Mouse (Mus musculus) midbrain, postnatal 0 days (tissue): Measurements from ENCODE around the gene Artn. TPM values are rescaled to one million over a fixed set of nuclear protein-coding genes. Genes with fewer than 3 reads are reported as not detected.

Experiments
- ATAC-seq: fragments of 200-750 bp; cut with Nextera tagmentation; 2 replicates; pipeline ENCODE4 v1.8.0; 2017; ENCODE audit warnings: moderate number of reproducible peaks, mild to moderate bottlenecking, moderate TSS enrichment, moderate library complexity; ENCODE audit not compliant: low FRiP score
- DNase-seq: peaks from one replicate; pipeline ENCODE4 v3.0.0-alpha.2; 2015; ENCODE audit warnings: low spot score
- H3K27ac ChIP-seq: fragments of 300-500 bp; sonication (generic); 2 replicates; pipeline ENCODE4 v1.5.1; 2014; ENCODE audit warnings: low read depth, mild to moderate bottlenecking, low read length, mixed read lengths
- H3K27me3 ChIP-seq: fragments of 300-500 bp; sonication (generic); 2 replicates; pipeline ENCODE4 v1.6.1; 2014; ENCODE audit warnings: low read length, control low read depth, mixed read lengths; ENCODE audit not compliant: insufficient read depth
- H3K36me3 ChIP-seq: fragments of 300-500 bp; sonication (generic); 2 replicates; pipeline ENCODE4 v1.6.1; 2014; ENCODE audit warnings: low read length, control low read depth, mixed read lengths; ENCODE audit not compliant: insufficient read depth
- H3K4me1 ChIP-seq: fragments of 300-500 bp; sonication (generic); 2 replicates; pipeline ENCODE4 v1.6.1; 2014; ENCODE audit warnings: mild to moderate bottlenecking, control low read depth, antibody characterized with exemption, low read length, mixed read lengths; ENCODE audit not compliant: insufficient read depth
- H3K4me2 ChIP-seq: fragments of 300-500 bp; sonication (generic); 2 replicates; pipeline ENCODE4 v1.6.1; 2014; ENCODE audit warnings: low read depth, mild to moderate bottlenecking, low read length, mixed read lengths; ENCODE audit not compliant: poor library complexity, severe bottlenecking
- H3K4me3 ChIP-seq: fragments of 300-500 bp; sonication (generic); 2 replicates; pipeline ENCODE4 v1.5.1; 2014; ENCODE audit warnings: low read depth, mild to moderate bottlenecking, low read length, moderate library complexity
- H3K9ac ChIP-seq: fragments of 300-500 bp; sonication (generic); replicated peaks from 2 replicates; pipeline ENCODE4 v1.6.1; 2014; ENCODE audit warnings: mild to moderate bottlenecking, low read length, moderate library complexity, mixed read lengths; ENCODE audit not compliant: poor library complexity, severe bottlenecking
- H3K9me3 ChIP-seq: fragments of 300-500 bp; sonication (generic); 2 replicates; pipeline ENCODE4 v1.6.1; 2016; ENCODE audit warnings: low read length, control low read depth
- CTCF ChIP-seq: IDR thresholded peaks from 2 replicates; pipeline ENCODE4 v1.5.1; 2016; ENCODE audit warnings: antibody characterized with exemption, mild to moderate bottlenecking
- WGBS: fragments of 180-500 bp; shearing (Covaris S2); extraction: QIAGEN DNeasy Blood & Tissue Kit; methylation state at CpG from one replicate; pipeline ENCODE4 v1.1.7; 2014; 5-methylcytosine and 5-hydroxymethylcytosine counted together
- polyA plus RNA-seq: library from polyadenylated mRNA; unstranded; fragments of >200 nt; fragmentation: Nextera tagmentation; extraction: Ambion mirVana; gene quantifications from 2 replicates; pipeline ENCODE4 v1.2.1, GENCODE M21; 2015
- total RNA-seq: library from RNA; depleted of rRNA; stranded (reverse); fragments of >200 nt; gene quantifications from 2 replicates; pipeline ENCODE4 v1.2.3, GENCODE M21; 2014

Artn gene
- total and polyA plus RNA-seq, 2 experiments from 2014 or later, result 0.48 to 2.0 TPM

- ATAC-seq (no peak), DNase-seq (no peak)
- Histone ChIP-seq H3K27me3 (no peaks in the 10 kb centered on the region), H3K4me1 (no peaks in the 10 kb centered on the region), H3K27ac (no peak overlapping the region), H3K9me3 (no peaks in the 10 kb centered on the region), H3K36me3 (0 out of 2 replicates have a peak, but pooled peaks cover 10% of the 10 kb centered on the region), H3K4me3 (no peak overlapping the region), H3K4me2 (no peak overlapping the region), H3K9ac (no peak overlapping the region)
- no peak for TF ChIP-seq CTCF
- 30% methylated on average over 5 of the region's 5 CpGs for WGBS
These were observed 13.8 kb upstream of the Artn start for GRCm38 (mm10) chr4:117943317-117943716.

- Histone ChIP-seq H3K27ac (no peak overlapping the region), H3K4me3 (no peak overlapping the region), H3K36me3 (peaks cover 18% of the 10 kb centered on the region; the same call in 1 of the 2 replicates), H3K4me1 (no peaks in the 10 kb centered on the region), H3K27me3 (no peaks in the 10 kb centered on the region), H3K4me2 (no peak overlapping the region), H3K9ac (no peak overlapping the region), H3K9me3 (no peaks in the 10 kb centered on the region)
- WGBS, result 96% methylated on average over 5 of the region's 5 CpGs
- ATAC-seq (no peak), DNase-seq (no peak)
- no peak for TF ChIP-seq CTCF
These were observed 7.4 kb upstream of the Artn start for GRCm38 (mm10) chr4:117936964-117937363.

GRCm38 (mm10) chr4:117934081-117934480, 4.5 kb upstream of the Artn start:
- Histone ChIP-seq H3K4me1 (0 out of 2 replicates have a peak, but pooled peaks cover 2% of the 10 kb centered on the region), H3K9ac (no peak overlapping the region), H3K9me3 (no peaks in the 10 kb centered on the region), H3K4me2 (no peak overlapping the region), H3K27me3 (peaks cover 15% of the 10 kb centered on the region), H3K36me3 (peaks cover 12% of the 10 kb centered on the region; the same call in 1 of the 2 replicates), H3K4me3 (no peak overlapping the region), H3K27ac (no peak overlapping the region)
- no peak for ATAC-seq
- WGBS, result 90% methylated on average over 4 of the region's 4 CpGs
- no peak for TF ChIP-seq CTCF
- DNase-seq, result no peak

- no peak for DNase-seq
- peaks cover 12% of the 10 kb centered on the region; the same call in 1 of the 2 replicates for H3K36me3 ChIP-seq
- WGBS, result 90% methylated on average over 5 of the region's 5 CpGs
- H3K4me3 ChIP-seq, result no peak overlapping the region
- no peak overlapping the region for H3K27ac ChIP-seq
- 0 out of 2 replicates have a peak, but pooled peaks cover 5% of the 10 kb centered on the region for H3K4me1 ChIP-seq
- ATAC-seq, result no peak
- no peak overlapping the region for H3K4me2 ChIP-seq
- H3K27me3 ChIP-seq, result peaks cover 17% of the 10 kb centered on the region
- H3K9me3 ChIP-seq, result no peaks in the 10 kb centered on the region
- no peak for TF ChIP-seq CTCF
- H3K9ac ChIP-seq, result no peak overlapping the region
These were observed 3.7 kb upstream of the Artn start for GRCm38 (mm10) chr4:117933248-117933647.

GRCm38 (mm10) chr4:117928699-117929241, 793 bp downstream of the Artn start:
- DNase-seq, result peak; percentile 49
- H3K27me3 ChIP-seq, result peaks cover 17% of the 10 kb centered on the region
- no peaks in the 10 kb centered on the region for H3K9me3 ChIP-seq
- H3K4me1 ChIP-seq, result peaks cover 5% of the 10 kb centered on the region; the same call in 1 of the 2 replicates
- peak overlapping the region; percentile 41 for H3K4me2 ChIP-seq
- 3% methylated on average over 13 of the region's 13 CpGs for WGBS
- H3K4me3 ChIP-seq, result no peak overlapping the region
- no peak; the same call in 1 of the 2 replicates for ATAC-seq
- no peak overlapping the region for H3K27ac ChIP-seq
- peaks cover 12% of the 10 kb centered on the region; the same call in 1 of the 2 replicates for H3K36me3 ChIP-seq
- TF ChIP-seq CTCF, result peak; percentile 57
- no peak overlapping the region for H3K9ac ChIP-seq

- Histone ChIP-seq H3K36me3 (peaks cover 12% of the 10 kb centered on the region; the same call in 1 of the 2 replicates), H3K27me3 (peaks cover 17% of the 10 kb centered on the region), H3K4me1 (peaks cover 5% of the 10 kb centered on the region; the same call in 1 of the 2 replicates), H3K4me3 (no peak overlapping the region), H3K27ac (no peak overlapping the region), H3K4me2 (no peak overlapping the region), H3K9ac (no peak overlapping the region), H3K9me3 (no peaks in the 10 kb centered on the region)
- WGBS, result 13% methylated on average over 6 of the region's 6 CpGs
- peak; percentile 95 for TF ChIP-seq CTCF
- DNase-seq (peak; percentile 89), ATAC-seq (peak; percentile 47)
These were observed 1.3 kb downstream of the Artn start for GRCm38 (mm10) chr4:117928234-117928633.
